Mouse (Mus musculus): Measurements from ENCODE around the gene Slfn14. TPM values are rescaled to one million over a fixed set of nuclear protein-coding genes. Genes with fewer than 3 reads are reported as not detected.
"Not testable (repeated sequence)": the region's sequence is repeated elsewhere in the genome, so short reads cannot be mapped to it uniquely, and the experiment has no call there.

Slfn14 gene
- polyA plus RNA-seq, 1 experiment from 2014 or later, result 0.87 TPM

DNA sequence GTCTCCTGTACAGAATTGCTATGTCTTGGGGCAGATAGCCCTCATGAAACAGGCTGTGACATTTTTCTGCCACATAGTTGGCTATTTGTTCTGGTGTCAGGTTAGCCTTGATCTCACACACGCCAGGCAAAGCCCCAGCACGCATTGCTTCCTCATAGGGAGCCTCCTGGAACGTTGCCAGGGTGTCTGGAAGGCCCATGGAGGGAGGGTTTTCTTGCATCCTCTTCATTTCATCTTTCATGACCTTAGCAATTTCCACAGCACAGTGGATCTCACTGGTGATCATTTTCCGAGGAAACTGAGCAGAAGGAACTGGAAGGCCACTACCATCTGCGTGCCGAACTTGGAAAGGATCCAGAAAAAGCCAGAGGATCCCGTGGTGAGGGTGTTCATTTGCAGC, 10.3 kb downstream of the Slfn14 start:
- ATAC-seq (ENCODE audit: low FRiP score), result no peak
- no peaks in the 10 kb centered on the region for H3K36me3 ChIP-seq
- H3K27ac ChIP-seq, result no peak overlapping the region
- WGBS, result 69% methylated on average over 7 of the region's 7 CpGs
- H3K27me3 ChIP-seq, result 0 out of 2 replicates have a peak, but pooled peaks cover 4% of the 10 kb centered on the region
- H3K4me3 ChIP-seq, result no peak overlapping the region
- no peak overlapping the region for H3K4me2 ChIP-seq (replicated peaks)
- no peaks in the 10 kb centered on the region for H3K9me3 ChIP-seq (replicated peaks)
- no peak overlapping the region for H3K9ac ChIP-seq
- no peaks in the 10 kb centered on the region for H3K4me1 ChIP-seq

DNA sequence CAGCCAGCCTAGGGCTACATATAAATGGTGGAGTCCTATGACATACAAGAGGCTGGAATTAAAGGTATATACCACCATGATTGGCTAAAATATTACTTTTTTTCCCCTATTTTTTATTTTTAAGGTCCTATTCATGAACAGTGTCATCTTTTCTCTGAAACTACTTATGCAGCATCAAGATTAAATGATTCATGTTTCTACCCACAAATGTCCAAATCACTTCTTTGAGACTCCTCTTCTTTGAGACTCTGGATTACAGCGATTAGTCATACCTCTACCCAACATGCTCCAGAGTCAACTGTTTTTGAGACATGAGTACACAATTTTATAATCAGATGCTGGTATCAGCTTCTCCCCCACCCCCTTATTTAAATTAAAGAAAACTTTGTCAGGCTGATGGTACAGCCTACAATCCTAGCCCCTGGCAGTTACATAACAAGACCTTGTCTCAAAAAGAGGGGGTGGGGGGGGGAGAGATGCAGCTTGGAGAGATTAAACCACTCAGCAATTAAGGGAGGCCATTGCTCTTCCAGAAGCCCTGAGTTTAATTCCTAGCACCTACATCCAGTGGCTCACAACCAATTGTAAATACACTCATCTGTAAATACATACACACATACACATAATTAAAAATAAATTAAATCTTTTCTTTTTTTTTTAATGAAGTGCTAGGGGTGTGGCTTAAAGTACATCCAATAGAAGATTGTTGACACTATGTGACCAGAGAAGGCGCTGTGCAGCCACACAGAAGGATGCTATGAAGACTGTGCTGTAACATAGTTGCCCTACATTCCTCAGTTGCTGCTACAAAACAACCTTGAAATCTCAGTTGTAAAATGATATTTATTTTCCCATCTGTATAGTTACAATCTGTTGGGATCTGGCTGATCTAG, 14.3 kb downstream of the Slfn14 start:
- Histone ChIP-seq H3K27ac (peak overlapping the region; percentile 64; the same call in 1 of the 2 replicates), H3K9ac (no peak overlapping the region), H3K4me3 (no peak overlapping the region), H3K4me1 (peaks cover 3% of the 10 kb centered on the region; the same call in 1 of the 2 replicates), H3K27me3 (0 out of 2 replicates have a peak, but pooled peaks cover 4% of the 10 kb centered on the region), H3K4me2 (replicated peaks) (0 out of 2 replicates have a peak overlapping the region, but pooled peaks have one; percentile 13), H3K36me3 (no peaks in the 10 kb centered on the region), H3K9me3 (replicated peaks) (no peaks in the 10 kb centered on the region)
- 14% methylated on average over 2 of the region's 2 CpGs for WGBS
- 0 out of 2 replicates have a peak, but pooled peaks have one; percentile 26 for ATAC-seq (ENCODE audit: low FRiP score)

DNA sequence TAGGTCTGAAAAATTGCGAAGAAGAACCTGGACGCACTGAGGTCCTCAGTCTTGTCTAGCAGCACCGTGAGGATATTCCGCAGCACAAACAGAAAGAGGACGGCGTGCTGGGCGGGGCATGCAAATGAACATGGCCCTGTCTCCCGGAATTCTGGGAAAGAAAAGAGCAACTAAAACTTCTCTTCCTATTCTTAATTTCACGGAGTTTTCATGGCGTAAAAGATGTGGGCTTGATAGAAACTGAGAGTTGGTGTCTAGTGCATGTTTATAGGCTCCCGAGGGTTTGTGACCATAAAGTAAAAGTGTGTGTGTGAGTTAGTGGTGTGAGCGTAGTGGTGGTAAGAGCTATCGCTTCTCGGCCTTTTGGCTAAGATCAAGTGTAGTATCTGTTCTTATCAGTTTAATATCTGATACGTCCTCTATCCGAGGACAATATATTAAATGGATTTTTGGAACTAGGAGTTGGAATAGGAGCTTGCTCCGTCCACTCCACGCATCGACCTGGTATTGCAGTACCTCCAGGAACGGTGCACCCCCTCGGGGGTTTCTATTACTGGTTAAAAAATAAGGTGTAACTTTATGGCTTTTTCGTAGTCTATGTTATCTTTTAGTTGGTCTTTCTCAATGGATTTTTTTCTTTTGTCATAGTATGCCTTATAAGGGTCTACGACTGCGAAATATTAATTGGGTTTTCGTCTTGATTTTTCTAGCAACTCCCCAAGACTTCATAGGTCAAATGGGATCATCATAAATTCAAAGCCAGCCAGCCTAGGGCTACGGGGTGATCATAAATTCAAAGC, 15.2 kb downstream of the Slfn14 start:
- peak overlapping the region; percentile 73 for H3K27ac ChIP-seq
- no peaks in the 10 kb centered on the region for H3K9me3 ChIP-seq (replicated peaks)
- peak overlapping the region; percentile 46 for H3K9ac ChIP-seq
- under 1% methylated on average over 26 of the region's 26 CpGs for WGBS
- no peaks in the 10 kb centered on the region for H3K36me3 ChIP-seq
- H3K4me1 ChIP-seq, result peaks cover 3% of the 10 kb centered on the region; the same call in 1 of the 2 replicates
- peak; percentile 87 for ATAC-seq (ENCODE audit: low FRiP score)
- 0 out of 2 replicates have a peak, but pooled peaks cover 4% of the 10 kb centered on the region for H3K27me3 ChIP-seq
- peak overlapping the region; percentile 46 for H3K4me3 ChIP-seq
- peak overlapping the region; percentile 57 for H3K4me2 ChIP-seq (replicated peaks)

DNA sequence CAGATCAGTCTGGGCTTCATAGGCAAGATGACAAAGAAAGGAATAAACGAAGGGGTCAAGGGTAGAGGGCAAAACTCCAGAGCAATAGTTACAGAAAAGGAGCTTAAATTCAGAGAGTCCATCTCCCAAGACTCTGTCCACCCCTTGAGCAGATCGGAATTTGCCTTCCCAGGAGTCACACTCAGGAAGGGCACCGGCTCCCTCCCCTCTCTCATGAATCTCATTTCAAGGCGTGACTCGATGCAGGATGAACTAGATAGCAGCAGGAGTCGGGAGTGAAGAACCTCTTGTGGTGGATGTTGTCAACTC, 15.7 kb downstream of the Slfn14 start:
- Histone ChIP-seq H3K4me3 (peak overlapping the region; percentile 46), H3K36me3 (no peaks in the 10 kb centered on the region), H3K4me1 (peaks cover 3% of the 10 kb centered on the region; the same call in 1 of the 2 replicates), H3K27me3 (no peaks in the 10 kb centered on the region), H3K4me2 (replicated peaks) (peak overlapping the region; percentile 57), H3K27ac (peak overlapping the region; percentile 73), H3K9ac (peak overlapping the region; percentile 46), H3K9me3 (replicated peaks) (no peaks in the 10 kb centered on the region)
- WGBS, result 1% methylated on average over 6 of the region's 6 CpGs
- peak; percentile 75 for ATAC-seq (ENCODE audit: low FRiP score)

- H3K4me1 ChIP-seq, result no peaks in the 10 kb centered on the region
- H3K4me3 ChIP-seq, result no peak overlapping the region
- H3K27me3 ChIP-seq, result no peaks in the 10 kb centered on the region
- no peak overlapping the region for H3K9ac ChIP-seq
- ATAC-seq (ENCODE audit: low FRiP score), result no peak
- WGBS, result 59% methylated on average over 3 of the region's 3 CpGs
- H3K36me3 ChIP-seq, result no peaks in the 10 kb centered on the region
- no peaks in the 10 kb centered on the region for H3K9me3 ChIP-seq (replicated peaks)
- no peak overlapping the region for H3K4me2 ChIP-seq (replicated peaks)
- no peak overlapping the region for H3K27ac ChIP-seq
Measured at GRCm38 (mm10) chr11:83263146-83263545, 23.4 kb downstream of the Slfn14 start.

DNA sequence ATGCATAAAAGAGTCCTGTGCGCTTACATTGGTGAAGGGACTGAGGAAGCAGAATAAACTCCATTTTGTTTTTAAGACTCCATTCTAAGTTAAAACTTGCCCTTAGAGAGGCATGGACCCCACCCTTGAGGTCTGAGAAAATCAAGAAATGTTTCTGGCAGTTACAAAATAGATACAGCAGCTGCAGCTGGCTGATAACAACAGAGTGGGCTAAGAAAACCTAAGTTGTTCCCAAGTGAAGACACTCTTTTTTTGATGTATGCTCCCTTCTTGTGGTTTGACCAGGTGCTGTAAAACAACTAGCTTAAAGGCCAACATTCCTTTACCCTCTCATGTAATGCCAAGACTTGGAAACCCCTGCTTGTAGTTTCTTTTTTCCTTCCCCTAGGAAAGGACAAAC, 23.9 kb downstream of the Slfn14 start:
- H3K4me2 ChIP-seq (replicated peaks), result no peak overlapping the region
- H3K36me3 ChIP-seq, result no peaks in the 10 kb centered on the region
- WGBS, result 98% methylated on average over 1 of the region's 1 CpGs
- H3K27me3 ChIP-seq, result no peaks in the 10 kb centered on the region
- ATAC-seq (ENCODE audit: low FRiP score), result no peak
- no peak overlapping the region for H3K27ac ChIP-seq
- no peak overlapping the region for H3K4me3 ChIP-seq
- no peak overlapping the region for H3K9ac ChIP-seq
- no peaks in the 10 kb centered on the region for H3K9me3 ChIP-seq (replicated peaks)
- H3K4me1 ChIP-seq, result no peaks in the 10 kb centered on the region

- H3K4me3 ChIP-seq; H3K27ac ChIP-seq; H3K27me3 ChIP-seq; H3K9me3 ChIP-seq (replicated peaks); H3K4me1 ChIP-seq; ATAC-seq (ENCODE audit: low FRiP score); H3K9ac ChIP-seq; H3K36me3 ChIP-seq; H3K4me2 ChIP-seq (replicated peaks): not testable (repeated sequence)
- 64% methylated on average over 5 of the region's 5 CpGs for WGBS
Measured at GRCm38 (mm10) chr11:83257211-83257610, 29.3 kb downstream of the Slfn14 start.

DNA sequence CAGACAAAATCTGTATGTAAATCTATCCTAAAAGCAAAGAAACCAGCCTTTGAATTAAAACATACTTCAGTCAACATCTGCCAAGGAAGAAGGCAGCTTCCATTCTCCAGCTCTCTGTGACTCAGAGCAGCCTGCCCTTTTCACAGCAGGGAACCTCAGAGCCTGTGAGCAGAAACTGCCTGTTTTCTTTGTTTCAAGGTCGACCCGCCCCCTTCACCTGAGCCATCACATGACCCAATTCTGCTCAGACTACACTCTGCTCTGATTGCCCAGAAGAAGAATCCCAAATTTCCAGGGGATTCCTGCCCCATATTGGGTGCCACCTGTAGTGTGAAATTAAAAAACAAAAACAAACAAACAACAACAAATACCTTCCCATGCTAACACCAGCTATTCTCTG, 46.7 kb downstream of the Slfn14 start:
- Histone ChIP-seq H3K27ac (no peak overlapping the region), H3K27me3 (no peaks in the 10 kb centered on the region), H3K4me1 (no peaks in the 10 kb centered on the region), H3K9me3 (replicated peaks) (no peaks in the 10 kb centered on the region), H3K4me3 (no peak overlapping the region), H3K9ac (no peak overlapping the region), H3K4me2 (replicated peaks) (no peak overlapping the region), H3K36me3 (no peaks in the 10 kb centered on the region)
- WGBS, result 26% methylated on average over 2 of the region's 2 CpGs
- ATAC-seq (ENCODE audit: low FRiP score), result no peak

DNA sequence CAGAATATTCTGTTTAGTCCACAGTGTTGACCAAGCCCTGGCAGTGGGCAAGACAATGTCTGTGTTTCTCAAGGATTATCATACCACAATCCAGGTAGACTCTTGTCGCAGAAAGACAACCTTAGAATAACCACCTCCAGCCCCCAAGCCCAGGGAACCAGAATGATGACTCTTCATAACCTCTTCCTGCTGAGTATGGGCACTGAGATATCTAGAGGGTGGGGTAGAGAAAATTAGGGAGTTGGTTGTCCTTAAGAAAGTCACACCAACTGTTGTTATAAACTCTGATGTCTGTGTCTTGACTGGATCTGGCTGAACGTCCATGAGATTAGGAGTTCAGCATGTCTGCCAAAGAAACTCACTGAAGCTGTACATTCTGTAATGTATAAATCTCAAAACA, 48.1 kb downstream of the Slfn14 start:
- WGBS, result 91% methylated on average over 2 of the region's 2 CpGs

GRCm38 (mm10) chr11:83237390-83237789, 49.1 kb downstream of the Slfn14 start:
- ATAC-seq (ENCODE audit: low FRiP score); H3K4me3 ChIP-seq; H3K36me3 ChIP-seq; H3K27me3 ChIP-seq; H3K9me3 ChIP-seq (replicated peaks); H3K27ac ChIP-seq; H3K4me1 ChIP-seq; H3K9ac ChIP-seq; H3K4me2 ChIP-seq (replicated peaks): not testable (repeated sequence)
- 84% methylated on average over 9 of the region's 9 CpGs for WGBS

More for the DNA sequence above, 48.1 kb downstream of the Slfn14 start:
- H3K27me3 ChIP-seq, result no peaks in the 10 kb centered on the region
- no peak overlapping the region for H3K4me3 ChIP-seq
- no peak overlapping the region for H3K4me2 ChIP-seq (replicated peaks)
- no peak overlapping the region for H3K27ac ChIP-seq
- no peaks in the 10 kb centered on the region for H3K4me1 ChIP-seq
- no peaks in the 10 kb centered on the region for H3K9me3 ChIP-seq (replicated peaks)
- ATAC-seq (ENCODE audit: low FRiP score), result no peak
- no peak overlapping the region for H3K9ac ChIP-seq
- H3K36me3 ChIP-seq, result no peaks in the 10 kb centered on the region

- not testable (repeated sequence) for ATAC-seq (ENCODE audit: low FRiP score); H3K27ac ChIP-seq; H3K4me2 ChIP-seq (replicated peaks); H3K27me3 ChIP-seq; H3K4me1 ChIP-seq; H3K9ac ChIP-seq; H3K36me3 ChIP-seq; H3K4me3 ChIP-seq; H3K9me3 ChIP-seq (replicated peaks)
- 41% methylated on average over 5 of the region's 5 CpGs for WGBS
Measured at GRCm38 (mm10) chr11:83233621-83234020, 52.9 kb downstream of the Slfn14 start.

- Histone ChIP-seq H3K27me3 (no peaks in the 10 kb centered on the region), H3K4me2 (replicated peaks) (no peak overlapping the region), H3K9me3 (replicated peaks) (no peaks in the 10 kb centered on the region), H3K36me3 (no peaks in the 10 kb centered on the region), H3K27ac (no peak overlapping the region), H3K9ac (no peak overlapping the region), H3K4me1 (no peaks in the 10 kb centered on the region), H3K4me3 (no peak overlapping the region)
- ATAC-seq (ENCODE audit: low FRiP score), result no peak
- 67% methylated on average over 3 of the region's 3 CpGs for WGBS
Measured at GRCm38 (mm10) chr11:83230966-83231365, 55.6 kb downstream of the Slfn14 start.

Measured in hindbrain, embryonic 12.5 days (tissue).